Mouse (Mus musculus) heart, postnatal 25 days (tissue): ENCODE data around the gene Mug2. TPM values are rescaled to one million over a fixed set of nuclear protein-coding genes. Genes with fewer than 3 reads are reported as not detected.
"Not testable (repeated sequence)": the region's sequence is repeated elsewhere in the genome, so short reads cannot be mapped to it uniquely, and the experiment has no call there.

ENCODE experiments used
- DNase-seq: peaks from one replicate; pipeline ENCODE4 v3.0.0; 2022; ENCODE audit warnings: low spot score
- intact Hi-C: fragments of 180-260 bp; cut with DNase I; formaldehyde crosslinking; loops from one replicate; pipeline ENCODE4 v1.15.1; 2025
- total RNA-seq, 2 experiments: library from RNA; stranded (reverse); gene quantifications; 2 replicates each; pipeline ENCODE4 v1.2.3; 2021

Gene Mug2
- not detected for total RNA-seq

DNA sequence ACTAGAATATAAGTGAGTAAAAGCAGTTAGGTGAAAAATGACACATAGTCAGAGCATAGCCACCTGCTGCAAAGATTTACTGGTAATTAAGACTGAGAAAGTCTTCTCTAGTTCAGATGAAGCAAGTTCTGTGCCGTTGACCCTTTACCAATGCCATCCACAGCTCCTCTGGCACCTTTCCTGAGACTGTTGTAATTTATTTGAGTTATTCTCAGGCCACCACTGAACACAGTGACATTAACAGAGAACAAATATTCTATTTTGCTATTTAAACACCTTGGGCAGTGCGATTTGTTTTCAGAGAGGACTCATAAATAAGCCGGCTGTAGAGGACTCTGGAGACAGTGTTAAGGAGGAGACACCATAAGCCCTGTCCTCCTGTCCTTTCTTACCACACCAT is at the start of gene Mug2:
Mug2 (plus strand) TSS at position 301 of the 400 bp plus-strand sequence.
- DNase-seq, intact Hi-C loops: not testable (repeated sequence)

DNA sequence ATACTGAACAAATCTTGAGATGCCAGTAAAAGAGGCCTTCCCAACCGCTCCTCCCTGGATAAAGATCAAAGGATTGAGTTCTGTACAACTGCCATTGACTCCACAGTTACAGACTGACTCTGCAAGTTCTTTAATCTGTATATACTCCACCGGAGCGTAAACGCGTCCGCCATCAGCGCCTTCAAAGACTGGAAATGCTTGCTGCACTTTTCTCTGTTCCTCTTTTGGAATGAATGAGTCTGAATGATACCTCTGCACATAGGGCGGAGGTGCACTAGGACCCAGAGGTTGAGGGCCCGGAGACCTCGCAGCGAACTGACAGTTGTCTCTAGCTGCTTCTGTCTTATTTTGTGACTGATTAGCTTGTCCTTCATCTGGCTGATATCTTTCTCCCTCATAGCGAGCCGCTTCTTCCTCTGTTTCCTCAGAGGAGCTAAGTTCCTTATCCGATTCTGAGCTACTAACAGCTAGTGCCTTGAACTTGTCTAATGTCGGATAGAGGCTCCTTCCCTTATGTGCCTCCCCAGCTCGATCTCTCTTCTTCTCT is 48.7 kb upstream of the Mug2 start:
- intact Hi-C loops, DNase-seq: not testable (repeated sequence)

DNA sequence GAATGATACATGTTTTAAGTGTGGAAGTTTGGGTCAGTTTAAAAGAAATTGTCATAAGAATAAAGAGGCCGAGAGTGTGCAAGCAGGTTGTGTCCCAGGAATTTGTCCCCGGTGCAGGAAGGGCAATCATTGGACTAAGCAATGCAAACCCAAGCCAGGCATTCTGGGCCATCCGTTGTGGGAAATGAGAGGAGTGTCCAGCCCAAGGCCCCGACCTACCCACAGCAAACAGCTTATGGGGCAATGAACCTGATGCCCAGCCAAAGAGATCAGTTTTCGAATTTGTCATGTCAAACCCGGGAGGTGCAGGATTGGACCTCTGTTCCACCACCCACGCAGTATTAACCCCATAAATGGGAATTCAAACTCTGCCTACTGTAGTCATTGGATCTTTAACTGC is 30.9 kb upstream of the Mug2 start:
- intact Hi-C loops: no loop called here
- no peak for DNase-seq

DNA sequence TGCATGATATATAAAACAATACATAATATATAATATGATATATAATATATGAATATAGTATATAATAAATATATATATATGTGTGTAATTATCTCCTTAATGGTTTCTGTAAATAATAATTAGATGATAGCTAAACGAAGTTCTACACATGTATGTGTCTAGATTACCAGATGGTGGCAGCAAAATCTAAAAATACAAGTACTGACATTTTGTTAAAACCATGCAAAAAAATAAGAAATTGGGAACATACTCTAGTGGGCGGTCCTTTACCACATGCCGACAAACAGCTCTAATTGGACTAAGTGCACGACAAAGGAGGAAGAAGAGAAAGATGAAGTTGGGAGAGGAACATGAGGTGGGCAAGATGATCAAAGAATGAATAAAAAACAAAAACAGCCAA is 94.3 kb downstream of the Mug2 start:
- intact Hi-C loops: no loop called here
- no peak for DNase-seq

DNA sequence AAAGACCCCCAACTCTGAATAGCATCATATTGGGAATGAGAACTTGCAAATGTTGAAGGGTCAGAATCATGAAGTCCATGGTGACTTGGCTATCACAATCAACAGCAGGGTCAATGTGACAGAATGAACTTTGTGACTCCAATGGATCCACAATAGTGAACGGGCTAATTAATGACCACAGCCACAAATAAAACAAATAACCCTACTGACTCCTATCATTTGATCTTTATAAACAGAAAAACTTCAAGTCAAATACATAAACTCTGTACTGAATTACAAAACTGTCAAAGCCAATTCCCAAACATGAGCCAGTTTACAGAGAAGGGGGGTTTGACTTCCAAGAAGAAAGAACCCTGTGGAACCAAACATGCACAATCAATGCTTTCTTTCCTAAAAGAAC is 95.1 kb downstream of the Mug2 start:
- intact Hi-C loops: no loop called here
- DNase-seq: no peak

DNA sequence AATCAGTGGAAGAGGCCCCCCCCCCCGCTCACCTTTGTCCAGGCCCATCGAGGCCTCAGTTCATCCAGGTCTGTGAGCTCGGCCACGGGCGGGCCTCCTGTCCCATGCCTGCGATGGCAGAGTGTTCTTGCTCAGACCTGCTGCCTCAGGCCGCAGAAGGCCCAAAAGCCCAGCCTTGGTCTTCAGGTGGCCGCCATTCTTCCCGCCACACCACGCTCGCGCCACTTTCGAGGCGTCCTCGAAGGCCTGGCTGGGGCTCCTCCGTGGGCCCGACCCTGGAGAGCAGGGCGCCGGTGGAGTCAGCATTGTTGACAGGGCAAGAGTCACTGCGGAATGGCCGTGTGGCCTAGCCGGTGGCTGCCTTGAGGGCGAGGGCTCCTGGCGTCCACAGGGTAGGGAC is 110.4 kb downstream of the Mug2 start:
- intact Hi-C loops: no loop called here
- no peak for DNase-seq

DNA sequence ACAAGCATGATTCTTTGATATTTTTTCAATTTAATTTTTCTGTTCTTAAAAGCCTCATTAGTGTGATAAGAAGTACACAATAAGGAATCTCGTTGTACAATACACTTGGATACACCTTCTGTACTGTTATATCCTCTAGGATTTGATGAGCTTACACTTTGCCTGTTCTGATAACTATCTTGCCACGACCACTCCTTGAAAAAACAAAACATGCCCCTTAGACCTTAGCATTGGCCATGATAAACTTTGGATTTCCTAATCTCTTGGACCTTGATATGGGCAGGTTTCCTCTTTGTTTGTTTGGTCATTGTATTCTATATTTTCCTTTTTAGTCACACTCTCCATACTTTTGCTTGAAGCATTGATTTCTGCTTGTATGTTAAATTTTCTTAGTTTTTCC is 123.0 kb downstream of the Mug2 start:
- intact Hi-C loops: no loop called here
- DNase-seq: no peak

Other genes starting within 250 kb of the Mug2 start
- gene Mug1, start 168.2 kb upstream of the Mug2 start, total RNA-seq: not detected